Mouse (Mus musculus) liver, embryonic 14.5 days (tissue): ENCODE measurements at regions not wholly inside any gene's neighbourhood (a gene's known extent, or its start where the extent isn't known, plus 50 kb on each side); places are given as distances from the start of the nearest gene placed in this dataset.

Experiments
- ATAC-seq: fragments of 200-750 bp; cut with Nextera tagmentation; 2 replicates; pipeline ENCODE4 v1.8.0; 2017; ENCODE audit warnings: moderate number of reproducible peaks, mild to moderate bottlenecking, moderate library complexity; ENCODE audit not compliant: insufficient read depth
- DNase-seq, 3 experiments: peaks; one replicate each; pipeline ENCODE4 v3.0.0-alpha.2; 2012 to 2013; ENCODE audit warnings: low read depth in 3 of 3, low spot score in 3 of 3
- H3K27ac ChIP-seq: fragments of 300-500 bp; sonication (generic); 2 replicates; pipeline ENCODE4 v1.5.1; 2014; ENCODE audit warnings: moderate library complexity, mild to moderate bottlenecking, control low read depth, inconsistent platforms
- H3K27me3 ChIP-seq: fragments of 300-500 bp; sonication (generic); 2 replicates; pipeline ENCODE4 v1.6.1; 2014; ENCODE audit warnings: mild to moderate bottlenecking, low read length, moderate library complexity; ENCODE audit not compliant: control insufficient read depth, insufficient read depth
- H3K36me3 ChIP-seq: fragments of 300-500 bp; sonication (generic); replicated peaks from 2 replicates; pipeline ENCODE4 v1.6.1; 2014; ENCODE audit warnings: low read depth; ENCODE audit not compliant: control insufficient read depth, insufficient read depth
- H3K4me1 ChIP-seq, 2 experiments: fragments of 200-500 bp in 1 of 2; fragments of 300-500 bp in 1 of 2; sonication (generic) in 1 of 2; replicated peaks; 2 replicates each; pipeline ENCODE4 v1.6.1; 2012 to 2014; ENCODE audit warnings: antibody characterized with exemption in 1 of 2, inconsistent platforms in 1 of 2, low read length in 1 of 2; ENCODE audit not compliant: control insufficient read depth in 2 of 2, insufficient read depth in 2 of 2
- H3K4me2 ChIP-seq: fragments of 300-500 bp; sonication (generic); 2 replicates; pipeline ENCODE4 v1.6.1; 2014; ENCODE audit warnings: low read depth, mild to moderate bottlenecking, control low read depth, moderate library complexity
- H3K4me3 ChIP-seq, 2 experiments: fragments of 200-500 bp in 1 of 2; fragments of 300-500 bp in 1 of 2; sonication (generic) in 1 of 2; 2 replicates each; pipeline ENCODE4 v1.5.1; 2012 to 2014; ENCODE audit warnings: low read depth in 2 of 2, low read length in 2 of 2, mild to moderate bottlenecking in 2 of 2, control low read depth in 1 of 2, inconsistent platforms in 1 of 2, moderate library complexity in 1 of 2; ENCODE audit not compliant: insufficient read depth in 1 of 2
- H3K9ac ChIP-seq: fragments of 300-500 bp; sonication (generic); replicated peaks from 2 replicates; pipeline ENCODE4 v1.6.1; 2014; ENCODE audit warnings: mild to moderate bottlenecking, control low read depth, moderate library complexity
- H3K9me3 ChIP-seq: fragments of 300-500 bp; sonication (generic); 2 replicates; pipeline ENCODE4 v1.6.1; 2016; ENCODE audit warnings: low read length, mixed read lengths; ENCODE audit not compliant: control insufficient read depth
- CTCF ChIP-seq: IDR thresholded peaks from 2 replicates; pipeline ENCODE4 v1.5.1; 2016; ENCODE audit warnings: antibody characterized with exemption, low read depth, control low read depth
- EP300 ChIP-seq: IDR thresholded peaks from 2 replicates; pipeline ENCODE4 v1.6.1; 2016; ENCODE audit warnings: antibody characterized with exemption, low read depth
- WGBS: fragments of 180-500 bp; shearing (Covaris S2); extraction: QIAGEN DNeasy Blood & Tissue Kit; methylation state at CpG from one replicate; pipeline ENCODE4 v1.1.7; 2014; ENCODE audit not compliant: insufficient replicate concordance; 5-methylcytosine and 5-hydroxymethylcytosine counted together

DNA sequence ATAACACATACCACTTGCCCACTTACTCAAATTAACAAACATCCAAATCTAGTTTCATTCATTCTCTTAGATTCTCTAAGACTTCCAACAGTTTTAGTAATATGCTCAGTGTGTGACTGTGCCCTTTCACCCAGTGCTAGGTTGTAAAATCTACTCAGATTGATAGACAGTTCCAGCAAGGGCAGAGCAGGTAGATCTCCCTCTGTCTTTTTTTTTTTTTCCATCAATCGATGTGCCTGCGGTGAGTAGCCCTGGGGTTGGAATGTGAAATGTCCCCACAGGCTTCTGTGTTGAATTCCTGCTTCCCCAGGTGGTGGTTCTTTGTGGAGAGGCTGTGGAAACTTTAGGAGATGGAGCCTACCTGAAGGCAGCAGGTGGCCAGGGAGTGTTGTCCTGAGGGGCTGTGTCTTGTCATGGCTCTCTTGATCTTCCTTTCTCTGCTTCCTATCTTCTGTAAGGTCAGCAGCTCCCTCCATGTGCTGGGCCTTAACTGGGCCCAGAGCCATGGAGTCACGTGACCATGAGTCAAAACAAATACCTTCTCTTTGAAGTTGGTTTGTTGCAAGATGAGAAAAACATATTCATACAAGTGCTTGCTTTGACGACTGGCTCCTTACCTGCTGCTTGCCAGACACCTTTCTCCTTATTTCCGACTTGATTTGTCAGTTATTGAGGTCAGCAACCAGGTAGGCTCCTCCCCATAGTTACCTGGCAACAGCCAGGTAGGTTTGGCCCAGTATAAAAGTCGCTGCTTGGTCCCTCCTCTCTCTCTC is 394.5 kb downstream of the Etnk1 start:
- ATAC-seq = no peak
- no peak for DNase-seq
- H3K27ac ChIP-seq = no peak overlapping the region
- TF ChIP-seq EP300 (no peak), CTCF (no peak)
- no peaks in the 10 kb centered on the region for H3K9me3 ChIP-seq
- H3K4me2 ChIP-seq = no peak overlapping the region
- no peaks in the 10 kb centered on the region for H3K4me1 ChIP-seq
- 41% methylated on average over 6 of the region's 6 CpGs for WGBS
- H3K27me3 ChIP-seq = no peaks in the 10 kb centered on the region
- H3K36me3 ChIP-seq = no peaks in the 10 kb centered on the region
- no peak overlapping the region for H3K9ac ChIP-seq
- H3K4me3 ChIP-seq = no peak overlapping the region

- Histone ChIP-seq H3K27ac (no peak overlapping the region), H3K27me3 (no peaks in the 10 kb centered on the region), H3K36me3 (no peaks in the 10 kb centered on the region), H3K4me1 (no peaks in the 10 kb centered on the region), H3K4me3 (no peak overlapping the region), H3K9ac (no peak overlapping the region), H3K9me3 (no peaks in the 10 kb centered on the region), H3K4me2 (no peak overlapping the region)
- WGBS = 75% methylated on average over 24 of the region's 24 CpGs
- ATAC-seq = no peak
- TF ChIP-seq EP300 = no peak
- no peak for TF ChIP-seq CTCF
- no peak for DNase-seq
Measured at GRCm38 (mm10) chr6:143571356-143572115, 404.5 kb downstream of the Etnk1 start.

DNA sequence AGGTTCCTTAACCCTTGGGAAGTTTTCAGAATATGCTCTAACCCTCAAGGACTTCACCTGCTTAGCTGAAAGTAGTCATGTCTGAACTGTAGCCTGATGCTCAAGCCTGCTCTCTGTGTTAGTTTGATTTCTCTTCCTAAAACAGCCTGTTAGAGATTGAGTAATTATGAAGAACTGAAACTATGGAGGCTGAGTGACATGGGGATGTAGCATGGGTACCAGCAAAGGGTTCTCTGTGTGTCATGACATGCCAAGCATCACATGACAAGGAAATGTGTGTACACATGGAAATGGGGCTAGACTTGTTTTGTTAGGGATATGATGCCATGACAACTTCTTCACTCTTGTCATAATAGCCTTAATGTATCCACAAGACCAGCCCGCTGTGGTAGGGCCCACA is 412.2 kb downstream of the Etnk1 start:
- no peak for TF ChIP-seq EP300
- no peak for TF ChIP-seq CTCF
- H3K4me2 ChIP-seq = no peak overlapping the region
- H3K4me3 ChIP-seq = no peak overlapping the region
- no peaks in the 10 kb centered on the region for H3K36me3 ChIP-seq
- no peak overlapping the region for H3K9ac ChIP-seq
- no peaks in the 10 kb centered on the region for H3K27me3 ChIP-seq
- H3K9me3 ChIP-seq = no peaks in the 10 kb centered on the region
- H3K4me1 ChIP-seq = no peaks in the 10 kb centered on the region
- H3K27ac ChIP-seq = no peak overlapping the region
- 73% methylated on average over 1 of the region's 1 CpGs for WGBS
- DNase-seq = no peak
- no peak for ATAC-seq

DNA sequence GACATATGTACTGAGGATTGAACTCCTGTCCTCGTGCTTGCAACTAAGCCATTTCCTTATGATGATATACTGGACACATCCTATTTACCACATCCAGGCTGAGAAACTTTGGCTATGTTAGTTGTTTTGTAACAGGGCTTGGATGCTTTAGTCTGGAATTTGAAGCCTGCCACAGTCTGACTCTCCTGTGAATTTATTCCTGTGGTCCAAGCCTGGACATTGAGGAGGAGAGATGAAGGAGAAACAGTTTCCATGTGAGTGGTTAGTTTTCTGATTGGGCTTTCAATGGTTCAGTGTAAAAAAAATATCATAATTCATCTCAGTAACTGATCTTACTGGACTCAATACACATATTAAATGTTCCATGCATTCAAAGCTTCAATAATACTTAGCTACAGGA is 422.6 kb downstream of the Etnk1 start:
- ATAC-seq (no peak), DNase-seq (no peak)
- H3K4me2 ChIP-seq = no peak overlapping the region
- no peak overlapping the region for H3K27ac ChIP-seq
- no peak overlapping the region for H3K9ac ChIP-seq
- WGBS = 53% methylated on average over 1 of the region's 1 CpGs
- H3K36me3 ChIP-seq = no peaks in the 10 kb centered on the region
- no peaks in the 10 kb centered on the region for H3K9me3 ChIP-seq
- no peaks in the 10 kb centered on the region for H3K4me1 ChIP-seq
- no peak overlapping the region for H3K4me3 ChIP-seq
- TF ChIP-seq CTCF = no peak
- no peak for TF ChIP-seq EP300
- H3K27me3 ChIP-seq = no peaks in the 10 kb centered on the region

- H3K4me3 ChIP-seq = no peak overlapping the region
- H3K9ac ChIP-seq = no peak overlapping the region
- H3K4me1 ChIP-seq = no peaks in the 10 kb centered on the region
- no peak for DNase-seq
- 57% methylated on average over 4 of the region's 4 CpGs for WGBS
- no peak overlapping the region for H3K27ac ChIP-seq
- no peaks in the 10 kb centered on the region for H3K9me3 ChIP-seq
- no peak overlapping the region for H3K4me2 ChIP-seq
- H3K36me3 ChIP-seq = no peaks in the 10 kb centered on the region
- no peaks in the 10 kb centered on the region for H3K27me3 ChIP-seq
- TF ChIP-seq EP300 (no peak), CTCF (no peak)
- no peak for ATAC-seq
Measured at GRCm38 (mm10) chr6:143590231-143590630, 423.2 kb downstream of the Etnk1 start.
